8 mouse cellular contexts compared by ENCODE assay signal in the genomic region with DNA sequence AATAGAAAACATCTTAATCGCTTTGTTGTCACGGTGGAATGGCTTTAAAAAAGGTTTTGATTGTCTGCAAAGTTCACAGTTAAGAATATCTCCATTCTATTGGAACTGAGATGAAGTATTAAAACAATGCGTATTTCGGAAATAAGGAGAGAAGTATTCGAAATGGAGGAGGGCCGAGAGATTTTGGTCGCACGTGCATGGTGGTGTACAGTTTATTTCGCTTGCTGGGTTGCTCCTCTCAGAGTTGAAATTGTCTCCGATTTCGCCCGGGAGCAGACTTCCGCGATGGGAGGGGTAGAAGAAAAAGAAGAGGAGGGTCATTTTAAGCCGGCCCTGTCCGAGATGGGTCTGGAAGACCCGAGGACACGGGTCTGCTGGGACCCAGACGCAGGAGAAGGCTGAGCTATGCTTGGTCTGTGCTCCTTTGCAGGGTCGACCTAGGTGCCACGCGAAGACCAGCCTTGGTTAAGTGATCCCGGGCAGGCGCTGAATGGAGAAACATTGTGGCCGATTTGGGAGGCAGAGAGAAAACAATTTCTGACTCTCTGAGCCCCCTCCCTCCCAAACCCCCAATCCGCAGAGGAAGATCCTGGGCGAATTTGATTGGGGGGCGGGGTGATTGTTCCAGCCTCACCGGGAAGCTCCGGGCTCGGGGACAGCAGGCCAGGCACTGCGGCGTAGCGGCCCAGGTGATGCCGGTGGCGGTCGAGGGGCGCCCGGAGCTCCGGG. TPM values are rescaled to one million over a fixed set of nuclear protein-coding genes. Genes with fewer than 3 reads are reported as not detected.
DNase-seq lines count a peak whose midpoint lies in the region; ATAC-seq and TF ChIP-seq lines count a peak whose summit lies in the region.

No protein-coding gene starts in this region.

- TF ChIP-seq POLR2A in liver, adult 2 months (IDR thresholded peaks at IDR 0.05; ENCODE audit: extremely low read depth, insufficient read depth, low read length), result no peak

- H3K79me2 ChIP-seq in liver, adult 2 months (ENCODE audit: control insufficient read depth, insufficient read depth, low read length), result peaks cover 37% of the 10 kb centered on the region

- ATAC-seq in embryonic facial prominence, embryonic 12.5 days (ENCODE audit: insufficient number of reproducible peaks, insufficient read depth, low FRiP score, low TSS enrichment), result no peak
- ATAC-seq in hindbrain, embryonic 13.5 days (ENCODE audit: low FRiP score), result no peak
- no peak for ATAC-seq in neural tube, embryonic 14.5 days (ENCODE audit: low read depth)

- DNase-seq in left cerebral cortex, postnatal 4 days, result peak; percentile 76
- no peak for DNase-seq in left cerebral cortex, adult 8-10 months (ENCODE audit: low spot score in 2 of 2)
- DNase-seq in adrenal gland, postnatal 10 days, result peak; percentile 74
- no peak for DNase-seq in liver, adult 2 months (ENCODE audit: extremely low read depth, low read depth, low spot score)
- DNase-seq in layer of hippocampus, adult 9-11 months, result no peak

- peak overlapping the region; percentile 98 for H3K27ac ChIP-seq in embryonic facial prominence, embryonic 12.5 days
- H3K27ac ChIP-seq in hindbrain, embryonic 13.5 days, result peak overlapping the region; percentile 100
- H3K27ac ChIP-seq in liver, adult 2 months (replicated peaks; ENCODE audit: insufficient read depth, low read depth, low read length), result peak overlapping the region; percentile 49
- peak overlapping the region; percentile 99 for H3K27ac ChIP-seq in neural tube, embryonic 14.5 days (ENCODE audit: low read depth, low read length)

- peak overlapping the region; percentile 84 for H3K4me3 ChIP-seq in embryonic facial prominence, embryonic 12.5 days
- H3K4me3 ChIP-seq in hindbrain, embryonic 13.5 days, result peak overlapping the region; percentile 95
- peak overlapping the region; percentile 96 for H3K4me3 ChIP-seq in liver, adult 2 months (ENCODE audit: insufficient read depth, low read depth, low read length)
- H3K4me3 ChIP-seq in neural tube, embryonic 14.5 days (ENCODE audit: low read depth, low read length), result peak overlapping the region; percentile 96

- peak overlapping the region; percentile 100 for H3K9ac ChIP-seq in embryonic facial prominence, embryonic 12.5 days
- H3K9ac ChIP-seq in hindbrain, embryonic 13.5 days, result peak overlapping the region; percentile 100
- peak overlapping the region; percentile 60 for H3K9ac ChIP-seq in liver, adult 2 months (ENCODE audit: low read depth, low read length)
- peak overlapping the region; percentile 98 for H3K9ac ChIP-seq in neural tube, embryonic 14.5 days (replicated peaks; ENCODE audit: low read depth, low read length)

- H3K36me3 ChIP-seq in embryonic facial prominence, embryonic 12.5 days, result 0 out of 2 replicates have a peak, but pooled peaks cover 7% of the 10 kb centered on the region
- peaks cover 8% of the 10 kb centered on the region for H3K36me3 ChIP-seq in hindbrain, embryonic 13.5 days
- no peaks in the 10 kb centered on the region for H3K36me3 ChIP-seq in liver, adult 2 months (ENCODE audit: control insufficient read depth, insufficient read depth, low read length)
- no peaks in the 10 kb centered on the region for H3K36me3 ChIP-seq in neural tube, embryonic 14.5 days (ENCODE audit: control insufficient read depth, insufficient read depth, low read length)

- under 1% methylated on average over 40 of the region's 40 CpGs for WGBS in embryonic facial prominence, embryonic 12.5 days
- under 1% methylated on average over 40 of the region's 40 CpGs for WGBS in hindbrain, embryonic 13.5 days
- WGBS in liver, adult 2 months, result under 1% methylated on average over 38 of the region's 40 CpGs
- under 1% methylated on average over 39 of the region's 40 CpGs for WGBS in neural tube, embryonic 14.5 days

- peak overlapping the region; percentile 98 for H3K4me2 ChIP-seq in embryonic facial prominence, embryonic 12.5 days (replicated peaks)
- peak overlapping the region; percentile 99 for H3K4me2 ChIP-seq in hindbrain, embryonic 13.5 days
- H3K4me2 ChIP-seq in neural tube, embryonic 14.5 days (ENCODE audit: low read depth, low read length), result peak overlapping the region; percentile 84

- H3K27me3 ChIP-seq in embryonic facial prominence, embryonic 12.5 days, result no peaks in the 10 kb centered on the region
- no peaks in the 10 kb centered on the region for H3K27me3 ChIP-seq in hindbrain, embryonic 13.5 days
- H3K27me3 ChIP-seq in liver, adult 2 months (ENCODE audit: control insufficient read depth, insufficient read depth, low read length), result no peaks in the 10 kb centered on the region
- no peaks in the 10 kb centered on the region for H3K27me3 ChIP-seq in neural tube, embryonic 14.5 days (ENCODE audit: control insufficient read depth, insufficient read depth, low read length)

- intact Hi-C loops in left cerebral cortex, postnatal 4 days (cut with DNase I), result loop anchor here (5.0 kb wide), 1 partner anchor 112 kb away; a partner anchor contains a TSS

- no peak for TF ChIP-seq CTCF in liver, adult 2 months (IDR thresholded peaks at IDR 0.05; ENCODE audit: low read depth, low read length)

- no peaks in the 10 kb centered on the region for H3K9me3 ChIP-seq in embryonic facial prominence, embryonic 12.5 days
- H3K9me3 ChIP-seq in hindbrain, embryonic 13.5 days, result no peaks in the 10 kb centered on the region
- no peaks in the 10 kb centered on the region for H3K9me3 ChIP-seq in neural tube, embryonic 14.5 days (ENCODE audit: control insufficient read depth, low read length)

- H3K4me1 ChIP-seq in embryonic facial prominence, embryonic 12.5 days, result peaks cover 27% of the 10 kb centered on the region
- peaks cover 32% of the 10 kb centered on the region for H3K4me1 ChIP-seq in hindbrain, embryonic 13.5 days (replicated peaks)
- H3K4me1 ChIP-seq in liver, adult 2 months (ENCODE audit: control insufficient read depth, insufficient read depth, low read length), result peaks cover 6% of the 10 kb centered on the region
- H3K4me1 ChIP-seq in neural tube, embryonic 14.5 days (ENCODE audit: control insufficient read depth, insufficient read depth, low read length), result peaks cover 34% of the 10 kb centered on the region

RNA-seq across cellular contexts. Expression of a gene that starts 2.8 kb away (rescaled TPM):
- 10 to 100 TPM; 36.5 to 39.5 TPM for total RNA-seq in left cerebral cortex, postnatal 4 days (2021)
- total RNA-seq in left cerebral cortex, adult 8-10 months (2022), result 10 to 100 TPM; 20.8 to 23.0 (median 21.6) TPM
- 10 to 100 TPM; 13.8 to 20.5 TPM for total RNA-seq in adrenal gland, postnatal 10 days (2021)
- 16.8 and 18.8 TPM in 2 replicates for polyA plus RNA-seq in embryonic facial prominence, embryonic 12.5 days (2016; fragmentation: Nextera tagmentation; extraction: Ambion mirVana)
- polyA plus RNA-seq in hindbrain, embryonic 13.5 days (2015; fragmentation: Nextera tagmentation; extraction: Ambion mirVana), result 13.6 and 17.0 TPM in 2 replicates
- 1.2 and 1.5 TPM in 2 replicates for total RNA-seq in liver, adult 2 months (2014; rRNA removed)
- polyA plus RNA-seq in liver, adult 2 months (2012; rRNA removed), result 3.4 and 3.5 TPM in 2 replicates
- polyA plus RNA-seq in neural tube, embryonic 14.5 days (2014; fragmentation: Nextera tagmentation; extraction: Ambion mirVana), result 17.0 and 20.8 TPM in 2 replicates

Comparison
In these comparisons a context has a peak if more than half of its experiments do, and no peak if none do; other contexts are left out.
1. DNase-seq: peak in left cerebral cortex, postnatal 4 days (single experiment) and adrenal gland, postnatal 10 days (single experiment); none in left cerebral cortex, adult 8-10 months (0 of 2), liver, adult 2 months (single experiment) and layer of hippocampus, adult 9-11 months (single experiment).
2. H3K27ac ChIP-seq: peak in every context shown above with its lines; median percentile 100 in hindbrain, embryonic 13.5 days; 99 in neural tube, embryonic 14.5 days; 98 in embryonic facial prominence, embryonic 12.5 days; 49 in liver, adult 2 months.
3. Peak in every context shown above with its lines, with median percentiles within 50 percentile points of each other: H3K4me2 ChIP-seq, H3K4me3 ChIP-seq and H3K9ac ChIP-seq.